Mouse (Mus musculus) liver, adult 2 months (tissue): ENCODE data around the gene Vsig4. TPM values are rescaled to one million over a fixed set of nuclear protein-coding genes. Genes with fewer than 3 reads are reported as not detected.

Experiments used
- polyA plus RNA-seq: library from polyadenylated mRNA; depleted of rRNA; stranded (reverse); fragments of >200 nt; gene quantifications from 2 replicates; pipeline ENCODE4 v1.2.3, GENCODE M21; 2012; rRNA removed
- total RNA-seq: library from RNA; depleted of rRNA; stranded (reverse); fragments of >200 nt; gene quantifications from 2 replicates; pipeline ENCODE4 v1.2.3, GENCODE M21; 2014; rRNA removed

Gene Vsig4
- total and polyA plus RNA-seq, 2 experiments: 7.5 to 55.4 TPM

Other genes starting within 250 kb of the Vsig4 start
- gene Msn, start 197.4 kb downstream of the Vsig4 start, total RNA-seq: 8.3 and 10.8 TPM in 2 replicates
- gene Msn, start 197.4 kb downstream of the Vsig4 start, polyA plus RNA-seq: 6.7 and 10.8 TPM in 2 replicates
- gene Heph, start 161.9 kb upstream of the Vsig4 start, total RNA-seq: 1.9 TPM in 2 replicates
- 0.40 and 0.51 TPM in 2 replicates for gene Heph, start 161.9 kb upstream of the Vsig4 start, polyA plus RNA-seq
- gene Hsf3, start 162.9 kb upstream of the Vsig4 start, total RNA-seq: not detected in 2 replicates
- gene Hsf3, start 162.9 kb upstream of the Vsig4 start, polyA plus RNA-seq: not detected in 2 replicates